Mouse (Mus musculus) forebrain, postnatal 0 days (tissue): Measurements from ENCODE around the gene Tox3. TPM values are rescaled to one million over a fixed set of nuclear protein-coding genes. Genes with fewer than 3 reads are reported as not detected.
A peak's percentile ranks its signal among the peaks of the same experiment; 100 is the strongest.

Source experiments
- ATAC-seq: fragments of 200-750 bp; cut with Nextera tagmentation; 2 replicates; pipeline ENCODE4 v1.8.0; 2017; ENCODE audit warnings: mild to moderate bottlenecking, moderate library complexity
- DNase-seq: peaks from one replicate; pipeline ENCODE4 v3.0.0-alpha.2; 2015
- H3K27ac ChIP-seq: fragments of 300-500 bp; sonication (generic); 2 replicates; pipeline ENCODE4 v1.5.1; 2014; ENCODE audit warnings: low read depth, mild to moderate bottlenecking, antibody characterized with exemption, low read length, moderate library complexity, mixed read lengths
- H3K27me3 ChIP-seq: fragments of 300-500 bp; sonication (generic); 2 replicates; pipeline ENCODE4 v1.6.1; 2014; ENCODE audit warnings: mild to moderate bottlenecking, low read length, mixed read lengths; ENCODE audit not compliant: insufficient read depth
- H3K36me3 ChIP-seq: fragments of 300-500 bp; sonication (generic); 2 replicates; pipeline ENCODE4 v1.6.1; 2014; ENCODE audit warnings: mild to moderate bottlenecking, moderate library complexity; ENCODE audit not compliant: insufficient read depth
- H3K4me1 ChIP-seq: fragments of 300-500 bp; sonication (generic); 2 replicates; pipeline ENCODE4 v1.6.1; 2014; ENCODE audit warnings: antibody characterized with exemption; ENCODE audit not compliant: insufficient read depth
- H3K4me2 ChIP-seq: fragments of 300-500 bp; sonication (generic); 2 replicates; pipeline ENCODE4 v1.6.1; 2014; ENCODE audit warnings: low read depth, mild to moderate bottlenecking, moderate library complexity
- H3K4me3 ChIP-seq: fragments of 300-500 bp; sonication (generic); 2 replicates; pipeline ENCODE4 v1.5.1; 2014; ENCODE audit warnings: low read depth, low read length, mixed read lengths
- H3K9ac ChIP-seq: fragments of 300-500 bp; sonication (generic); 2 replicates; pipeline ENCODE4 v1.6.1; 2014; ENCODE audit warnings: mild to moderate bottlenecking
- H3K9me3 ChIP-seq: fragments of 300-500 bp; sonication (generic); 2 replicates; pipeline ENCODE4 v1.6.1; 2016; ENCODE audit warnings: low read length
- CTCF ChIP-seq: sonication (generic); IDR thresholded peaks from 2 replicates; pipeline ENCODE4 v1.5.1; 2016; ENCODE audit warnings: antibody characterized with exemption, control low read depth, low read depth
- WGBS: fragments of 180-500 bp; shearing (Covaris S2); extraction: QIAGEN DNeasy Blood & Tissue Kit; methylation state at CpG from one replicate; pipeline ENCODE4 v1.1.7; 2014; 5-methylcytosine and 5-hydroxymethylcytosine counted together
- polyA plus RNA-seq: library from polyadenylated mRNA; unstranded; fragments of >200 nt; fragmentation: Nextera tagmentation; extraction: Ambion mirVana; gene quantifications from 2 replicates; pipeline ENCODE4 v1.2.1, GENCODE M21; 2015
- total RNA-seq: library from RNA; depleted of rRNA; stranded (reverse); fragments of >200 nt; gene quantifications from 2 replicates; pipeline ENCODE4 v1.2.3, GENCODE M21; 2014

Tox3 gene
- total and polyA plus RNA-seq, 2 experiments from 2014 or later: 26.5 to 35.6 TPM

- H3K9me3 ChIP-seq: no peaks in the 10 kb centered on the region
- no peaks in the 10 kb centered on the region for H3K4me1 ChIP-seq
- no peak for TF ChIP-seq CTCF
- ATAC-seq: no peak
- no peaks in the 10 kb centered on the region for H3K27me3 ChIP-seq
- H3K4me3 ChIP-seq: no peak overlapping the region
- 62% methylated on average over 3 of the region's 3 CpGs for WGBS
- no peaks in the 10 kb centered on the region for H3K36me3 ChIP-seq
- H3K27ac ChIP-seq: no peak overlapping the region
- H3K9ac ChIP-seq: no peak overlapping the region
- DNase-seq: no peak
- no peak overlapping the region for H3K4me2 ChIP-seq
These were observed 21.7 kb upstream of the Tox3 start for GRCm38 (mm10) chr8:90369876-90370275.

DNA sequence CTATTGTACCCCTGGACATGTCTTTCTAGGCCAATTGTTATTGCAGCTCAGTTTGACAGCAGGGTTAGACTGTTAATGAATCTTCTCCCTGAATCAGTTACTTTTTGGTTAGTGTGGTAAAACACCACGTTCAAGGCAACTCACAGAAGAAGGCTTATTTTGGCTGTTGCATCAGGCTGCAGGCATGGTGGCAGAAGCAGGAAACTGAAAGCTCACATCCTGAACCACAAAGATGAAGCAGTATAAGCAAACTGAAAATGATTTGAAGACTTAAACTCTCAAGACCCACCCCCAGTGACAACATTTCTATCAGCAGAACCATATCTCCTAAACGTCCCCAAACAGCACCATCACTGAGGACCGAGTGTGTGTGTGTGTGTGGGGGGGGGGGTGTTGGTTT, 8.6 kb upstream of the Tox3 start:
- Histone ChIP-seq H3K27me3 (no peaks in the 10 kb centered on the region), H3K4me1 (0 out of 2 replicates have a peak, but pooled peaks cover 6% of the 10 kb centered on the region), H3K36me3 (no peaks in the 10 kb centered on the region), H3K9ac (no peak overlapping the region), H3K9me3 (no peaks in the 10 kb centered on the region), H3K4me2 (no peak overlapping the region), H3K27ac (no peak overlapping the region), H3K4me3 (no peak overlapping the region)
- ATAC-seq (no peak), DNase-seq (no peak)
- 76% methylated on average over 3 of the region's 3 CpGs for WGBS
- no peak for TF ChIP-seq CTCF

- WGBS: 90% methylated on average over 3 of the region's 3 CpGs
- TF ChIP-seq CTCF: no peak; the same call in 1 of the 2 replicates
- Histone ChIP-seq H3K4me2 (no peak overlapping the region), H3K36me3 (no peaks in the 10 kb centered on the region), H3K27ac (no peak overlapping the region), H3K4me3 (no peak overlapping the region), H3K4me1 (0 out of 2 replicates have a peak, but pooled peaks cover 6% of the 10 kb centered on the region), H3K9ac (no peak overlapping the region), H3K27me3 (no peaks in the 10 kb centered on the region), H3K9me3 (no peaks in the 10 kb centered on the region)
- DNase-seq (no peak), ATAC-seq (no peak)
These were observed 6.6 kb upstream of the Tox3 start for GRCm38 (mm10) chr8:90354782-90355181.

DNA sequence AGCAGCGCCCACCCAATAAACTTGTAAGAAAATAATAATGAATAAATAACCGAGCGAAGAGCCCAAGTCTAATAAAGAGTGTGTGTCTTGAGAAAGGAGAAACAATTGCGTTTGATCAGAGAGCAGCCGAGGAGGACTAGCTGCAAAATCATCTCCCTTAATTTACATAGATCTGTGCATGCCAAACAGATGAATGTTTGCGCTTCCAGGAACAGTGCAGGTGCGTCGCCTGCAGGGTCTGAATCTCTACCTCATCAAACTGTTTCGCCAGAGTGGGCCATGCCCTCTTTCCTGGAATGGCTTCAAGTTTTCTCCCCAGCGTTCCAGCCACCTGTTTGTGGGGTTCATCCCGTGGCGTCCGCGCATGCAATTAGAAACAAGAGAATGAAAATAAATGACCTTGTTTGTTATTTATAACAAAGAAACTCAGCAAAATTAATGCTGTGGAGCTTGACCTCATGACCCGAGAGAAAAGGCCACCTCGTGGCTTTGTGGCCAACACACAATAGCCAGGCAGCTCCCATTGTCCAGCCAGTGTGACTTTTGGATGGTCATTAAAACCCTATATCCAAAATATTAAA, 5.9 kb upstream of the Tox3 start:
- peak; percentile 24 for DNase-seq
- Histone ChIP-seq H3K4me3 (no peak overlapping the region), H3K27me3 (no peaks in the 10 kb centered on the region), H3K4me2 (peak overlapping the region; percentile 26; the same call in 1 of the 2 replicates), H3K27ac (no peak overlapping the region), H3K4me1 (peaks cover 6% of the 10 kb centered on the region; the same call in 1 of the 2 replicates), H3K9ac (no peak overlapping the region), H3K9me3 (no peaks in the 10 kb centered on the region), H3K36me3 (no peaks in the 10 kb centered on the region)
- TF ChIP-seq CTCF: no peak
- ATAC-seq: no peak
- WGBS: 17% methylated on average over 16 of the region's 16 CpGs

DNA sequence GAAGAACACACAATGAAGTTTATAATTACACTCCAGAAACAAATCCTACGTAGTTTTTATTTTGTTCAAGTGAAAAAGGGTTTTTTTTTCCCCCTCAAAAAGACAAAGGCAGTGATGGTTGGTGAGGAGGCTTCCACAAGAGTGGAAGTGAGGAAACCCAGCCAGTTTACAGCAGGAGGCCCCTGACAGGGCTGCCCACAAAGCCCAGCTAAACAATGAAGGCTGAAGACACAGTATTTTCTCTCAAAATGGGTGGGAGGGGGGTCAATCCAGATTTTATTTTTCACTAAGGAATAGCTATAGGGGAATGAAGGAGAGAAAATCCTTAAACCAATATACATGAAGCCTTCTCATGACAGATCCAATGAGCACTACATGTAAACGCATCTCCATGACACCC, 5.4 kb upstream of the Tox3 start:
- Histone ChIP-seq H3K4me1 (peaks cover 6% of the 10 kb centered on the region; the same call in 1 of the 2 replicates), H3K4me3 (no peak overlapping the region), H3K9ac (no peak overlapping the region), H3K4me2 (no peak overlapping the region), H3K9me3 (no peaks in the 10 kb centered on the region), H3K36me3 (no peaks in the 10 kb centered on the region), H3K27me3 (no peaks in the 10 kb centered on the region), H3K27ac (no peak overlapping the region)
- WGBS: 37% methylated on average over 2 of the region's 2 CpGs
- no peak for TF ChIP-seq CTCF
- no peak for DNase-seq
- no peak for ATAC-seq

DNA sequence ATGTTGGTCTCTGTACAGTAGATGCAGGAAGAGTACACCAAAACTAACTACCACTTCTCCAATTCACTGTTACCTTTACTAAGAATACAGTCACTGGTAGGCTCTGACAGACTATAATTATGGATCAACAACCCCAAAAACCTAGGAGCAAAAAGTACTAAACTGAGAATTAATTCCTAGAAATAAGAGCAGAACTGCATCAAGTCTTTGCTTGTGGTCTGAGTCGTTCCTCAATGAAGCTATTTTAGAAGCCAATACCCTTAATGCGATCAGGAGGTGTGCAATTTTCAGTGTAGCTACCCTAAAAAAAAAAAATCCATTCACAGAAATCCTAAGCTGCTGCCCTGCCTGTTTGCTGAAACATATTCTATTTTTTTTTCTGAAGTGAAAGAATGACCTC, 4.8 kb upstream of the Tox3 start:
- ATAC-seq: no peak
- Histone ChIP-seq H3K4me2 (no peak overlapping the region), H3K9me3 (no peaks in the 10 kb centered on the region), H3K36me3 (no peaks in the 10 kb centered on the region), H3K27me3 (no peaks in the 10 kb centered on the region), H3K27ac (no peak overlapping the region), H3K4me3 (no peak overlapping the region), H3K4me1 (peaks cover 6% of the 10 kb centered on the region; the same call in 1 of the 2 replicates), H3K9ac (no peak overlapping the region)
- no peak for TF ChIP-seq CTCF
- DNase-seq: no peak
- 57% methylated on average over 2 of the region's 2 CpGs for WGBS

DNA sequence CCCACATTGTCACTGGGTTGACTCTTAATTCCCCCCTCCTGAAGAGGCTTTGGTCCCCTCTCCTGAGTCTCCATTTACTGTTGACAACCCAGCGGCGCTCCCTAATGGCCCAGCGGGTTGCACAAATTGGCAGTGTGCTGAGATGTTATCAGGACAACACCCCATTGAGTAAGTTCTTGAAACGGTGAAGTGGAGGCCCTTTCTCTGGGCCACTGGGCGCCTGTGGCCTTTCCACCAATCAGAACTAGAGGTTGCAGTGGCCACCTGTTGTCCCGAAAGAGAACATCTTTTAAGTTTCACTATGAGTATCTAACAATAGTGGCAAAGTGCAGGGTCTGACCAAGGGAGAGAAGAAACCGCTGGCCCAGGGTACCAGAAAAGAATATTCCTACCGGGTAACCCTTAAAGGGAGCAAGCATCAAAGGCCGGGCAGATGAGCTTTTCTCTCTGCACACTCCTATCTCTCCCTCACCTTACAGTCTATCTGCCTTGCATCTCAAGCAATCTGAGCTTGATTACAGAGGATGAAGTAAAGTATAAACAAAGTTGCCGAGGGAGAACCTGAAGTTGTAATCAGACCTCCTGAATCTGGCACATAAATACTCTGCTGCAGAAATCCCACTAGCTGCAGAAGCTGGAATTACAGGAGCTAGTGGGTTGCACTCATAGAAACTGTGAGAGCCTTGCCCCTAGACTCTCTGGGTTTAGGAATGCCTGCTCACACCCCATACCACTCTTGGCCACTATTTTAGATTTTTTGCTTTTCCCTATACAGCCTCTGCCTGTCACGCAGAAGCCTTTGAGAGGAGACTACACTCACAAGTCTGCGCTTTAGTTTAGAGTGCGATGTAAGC, 1.8 kb upstream of the Tox3 start:
- Histone ChIP-seq H3K27me3 (no peaks in the 10 kb centered on the region), H3K9me3 (no peaks in the 10 kb centered on the region), H3K4me1 (peaks cover 8% of the 10 kb centered on the region), H3K9ac (no peak overlapping the region), H3K4me3 (no peak overlapping the region), H3K4me2 (no peak overlapping the region), H3K36me3 (no peaks in the 10 kb centered on the region), H3K27ac (no peak overlapping the region)
- ATAC-seq (no peak), DNase-seq (peak; percentile 61)
- peak; percentile 73 for TF ChIP-seq CTCF
- 22% methylated on average over 13 of the region's 13 CpGs for WGBS
